In the genomic region with DNA sequence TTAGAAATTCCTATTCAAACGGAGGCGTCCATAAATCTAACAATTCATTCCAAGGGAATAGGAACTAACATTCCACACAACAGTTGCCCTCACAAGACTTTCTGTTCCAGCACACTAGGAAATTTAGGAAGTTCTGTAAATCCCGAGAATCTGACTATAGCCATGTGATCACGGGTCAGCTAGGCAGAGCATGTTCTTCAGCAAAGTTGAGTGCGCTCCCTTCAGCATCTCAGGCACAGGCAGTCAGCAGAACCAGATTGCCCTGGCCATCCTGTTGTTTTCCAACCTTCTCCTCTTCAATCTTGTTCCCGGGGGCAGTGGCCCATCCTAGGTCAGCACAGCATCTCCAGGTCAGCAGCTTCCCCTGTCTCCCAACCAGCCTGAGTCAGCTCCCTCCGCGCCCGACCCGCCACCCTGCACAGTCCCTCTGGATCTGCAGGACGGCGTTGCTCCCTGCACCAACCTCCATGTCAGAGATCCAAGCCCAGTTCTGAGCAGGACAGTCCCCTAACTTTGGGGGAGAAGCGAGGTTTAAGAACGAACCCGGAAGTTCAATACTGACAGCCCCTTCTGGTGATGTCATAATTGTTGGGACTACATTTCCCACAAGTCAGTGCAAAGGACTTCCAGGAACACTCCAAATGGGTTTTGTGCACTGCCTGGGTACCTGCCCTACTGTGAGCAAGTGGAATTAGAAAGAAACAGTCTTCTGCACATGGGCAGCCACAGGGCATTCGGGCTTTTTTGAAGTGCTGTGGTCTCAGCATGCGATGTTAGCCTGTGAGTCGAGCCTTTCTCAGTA, we compare ENCODE assay signal across 8 mouse cellular contexts. TPM values are rescaled to one million over a fixed set of nuclear protein-coding genes. Genes with fewer than 3 reads are reported as not detected.
DNase-seq lines count a peak whose midpoint lies in the region; ATAC-seq and TF ChIP-seq lines count a peak whose summit lies in the region.

No protein-coding gene starts in this region.

- H3K4me2 ChIP-seq in hindbrain, postnatal 0 days (ENCODE audit: low read depth, low read length) = peak overlapping the region; percentile 63

- H3K9ac ChIP-seq in hindbrain, postnatal 0 days (replicated peaks; ENCODE audit: low read length) = peak overlapping the region; percentile 53

- H3K27me3 ChIP-seq in hindbrain, postnatal 0 days (ENCODE audit: insufficient read depth, low read length) = no peaks in the 10 kb centered on the region

- TF ChIP-seq CTCF in cortical plate, adult 2 months (IDR thresholded peaks at IDR 0.05; ENCODE audit: extremely low read depth, insufficient read depth, low read length) = no peak
- no peak for TF ChIP-seq CTCF in gastrocnemius, adult 2 months (IDR thresholded peaks at IDR 0.05)
- no peak for TF ChIP-seq CTCF in hindbrain, postnatal 0 days (IDR thresholded peaks at IDR 0.05; ENCODE audit: low read depth)

- intact Hi-C loops in gastrocnemius, adult 2 months (cut with DNase I) = loop anchor here (5.0 to 10.0 kb wide), 2 partner anchors 39 to 236 kb away; partner anchors contain the start of genes Zfp457 and Zfp58

- peak; percentile 70 for DNase-seq in adipocyte (ENCODE audit: low spot score)
- DNase-seq in gastrocnemius, adult 2 months = peak; percentile 57
- DNase-seq in hindbrain, postnatal 0 days (ENCODE audit: low spot score) = peak; percentile 90
- peak; percentile 71 to 78 for DNase-seq in left cerebral cortex, adult 18-20 months (ENCODE audit: low spot score in 2 of 2)
- peak; percentile 50 to 78 for DNase-seq in lung, postnatal 4 days
- peak; percentile 93 for DNase-seq in retina, postnatal 1 day
- DNase-seq in thymus, postnatal 4 days = peak; percentile 62

- H3K4me3 ChIP-seq in cortical plate, adult 2 months (ENCODE audit: insufficient read depth, low read length) = peak overlapping the region; percentile 74
- peak overlapping the region; percentile 93 for H3K4me3 ChIP-seq in gastrocnemius, adult 2 months
- H3K4me3 ChIP-seq in hindbrain, postnatal 0 days (ENCODE audit: low read length) = peak overlapping the region; percentile 74

- WGBS in hindbrain, postnatal 0 days = 7% methylated on average over 18 of the region's 18 CpGs

- peak; percentile 36; the same call in 1 of the 2 replicates for TF ChIP-seq POLR2A in cortical plate, adult 2 months (IDR thresholded peaks at IDR 0.05; ENCODE audit: extremely low read depth, insufficient read depth, low read length)

- H3K9me3 ChIP-seq in hindbrain, postnatal 0 days (ENCODE audit: low read length) = peaks cover 8% of the 10 kb centered on the region

- H3K36me3 ChIP-seq in hindbrain, postnatal 0 days (ENCODE audit: insufficient read depth, low read length) = no peaks in the 10 kb centered on the region

- no peaks in the 10 kb centered on the region; the same call in 1 of the 2 replicates for H3K4me1 ChIP-seq in cortical plate, adult 2 months (ENCODE audit: control insufficient read depth, insufficient read depth, low read length)
- H3K4me1 ChIP-seq in hindbrain, postnatal 0 days (ENCODE audit: insufficient read depth, low read length) = no peaks in the 10 kb centered on the region

- peak; percentile 99 for ATAC-seq in hindbrain, postnatal 0 days

- no peak overlapping the region for H3K27ac ChIP-seq in cortical plate, adult 2 months (ENCODE audit: insufficient read depth, low read length)
- peak overlapping the region; percentile 89 for H3K27ac ChIP-seq in gastrocnemius, adult 2 months
- H3K27ac ChIP-seq in hindbrain, postnatal 0 days = peak overlapping the region; percentile 69

RNA-seq across cellular contexts. Expression of gene Zfp458, which starts 9.5 kb away (rescaled TPM):
- 3.8 and 4.2 TPM in 2 replicates for polyA plus RNA-seq in cortical plate, adult 2 months (2012; rRNA removed)
- 1 to 10 TPM; 1.3 to 1.5 TPM for total RNA-seq in gastrocnemius, adult 2 months (2021)
- total RNA-seq in hindbrain, postnatal 0 days (2014; rRNA removed) = 5.2 and 11.1 TPM in 2 replicates
- 3.2 and 4.3 TPM in 2 replicates for polyA plus RNA-seq in hindbrain, postnatal 0 days (2015; fragmentation: Nextera tagmentation; extraction: Ambion mirVana)
- total RNA-seq in left cerebral cortex, adult 18-20 months (2021) = 10 to 100 TPM; 18.7 to 20.4 TPM

RNA-seq across cellular contexts. Expression of gene Zfp457, which starts 37.5 kb away (rescaled TPM):
- 2.7 and 3.4 TPM in 2 replicates for polyA plus RNA-seq in cortical plate, adult 2 months (2012; rRNA removed)
- total RNA-seq in gastrocnemius, adult 2 months (2021) = 1 to 10 TPM; 4.0 to 4.4 TPM
- total RNA-seq in hindbrain, postnatal 0 days (2014; rRNA removed) = 1.6 and 3.7 TPM in 2 replicates
- polyA plus RNA-seq in hindbrain, postnatal 0 days (2015; fragmentation: Nextera tagmentation; extraction: Ambion mirVana) = 0.73 and 0.81 TPM in 2 replicates
- total RNA-seq in left cerebral cortex, adult 18-20 months (2021) = 1 to 10 TPM; 5.1 to 7.2 TPM
